Mouse (Mus musculus): ENCODE results near the gene Nap1l1.

GRCm38 (mm10) chr10:111464833-111465232 is 8.2 kb upstream of the Nap1l1 start:
- TF ChIP-seq CTCF (IDR thresholded peaks at IDR 0.05; ENCODE audit: control insufficient read depth, insufficient read depth, low read length), result no peak
- TF ChIP-seq POLR2A (IDR thresholded peaks at IDR 0.05; ENCODE audit: borderline replicate concordance, control insufficient read depth, low read depth, low read length), result no peak

All from bone marrow, adult 2 months (tissue).